Mouse (Mus musculus): ENCODE results near the gene St3gal4. TPM values are rescaled to one million over a fixed set of nuclear protein-coding genes. Genes with fewer than 3 reads are reported as not detected.

The St3gal4 gene
- polyA plus RNA-seq, 1 experiment = 11.6 TPM

DNA sequence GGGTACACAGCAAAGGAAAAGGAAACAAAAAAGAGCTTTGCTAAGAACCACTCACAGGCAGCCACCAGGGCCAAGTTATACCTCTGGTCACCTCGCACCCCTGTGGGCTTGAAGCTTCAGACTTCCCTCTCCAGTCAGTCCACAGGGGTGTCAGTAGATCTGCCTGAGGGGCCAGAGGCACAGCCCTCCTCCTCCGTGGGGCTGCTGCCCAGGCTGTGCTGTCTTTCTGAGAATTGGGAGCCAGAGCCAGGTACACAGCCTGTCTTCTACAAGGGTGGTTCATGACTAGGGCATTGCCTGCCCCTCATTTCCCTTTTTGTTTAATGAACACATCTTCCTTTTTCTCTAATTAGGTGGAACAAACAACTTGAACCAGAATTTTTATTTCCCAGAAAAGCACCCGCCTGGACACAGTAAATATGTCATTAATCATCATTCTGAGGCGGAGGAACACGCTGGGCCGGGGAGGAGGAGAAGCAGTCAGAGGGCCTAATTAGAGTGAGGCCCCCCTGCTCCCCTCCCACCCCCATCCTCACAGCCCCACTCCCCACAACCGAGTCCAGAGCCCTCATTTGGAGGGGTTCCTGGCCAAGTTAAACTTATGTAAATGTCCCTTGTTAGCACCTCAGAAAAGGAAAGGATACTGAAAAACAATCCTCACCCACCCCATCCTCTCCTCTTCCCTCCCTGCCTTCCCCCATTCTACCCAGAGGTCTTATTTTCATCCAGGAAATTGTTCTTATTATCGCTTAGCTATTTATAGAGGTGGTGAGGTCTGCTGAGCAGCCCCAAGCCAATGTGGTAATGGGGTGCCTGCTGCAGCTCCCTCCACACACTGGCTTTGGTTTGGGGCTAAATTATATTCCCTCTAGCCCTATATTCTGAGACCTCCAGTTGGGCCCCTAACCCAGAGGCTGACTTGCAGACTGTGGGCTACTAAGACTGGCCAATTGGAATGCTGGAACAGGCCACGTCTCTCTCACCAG is 120.9 kb downstream of the St3gal4 start:
- Histone ChIP-seq H3K27me3 (ENCODE audit: control insufficient read depth, insufficient read depth, low read length) (no peaks in the 10 kb centered on the region), H3K4me1 (ENCODE audit: control insufficient read depth, insufficient read depth, insufficient read length) (no peaks in the 10 kb centered on the region; the same call in 1 of the 2 replicates), H3K27ac (ENCODE audit: insufficient read depth, low read length) (0 out of 2 replicates have a peak overlapping the region, but pooled peaks have one; percentile 23), H3K4me3 (ENCODE audit: extremely low read depth, insufficient read depth, insufficient read length) (no peak overlapping the region), H3K36me3 (ENCODE audit: control insufficient read depth, insufficient read depth, low read length) (no peaks in the 10 kb centered on the region)
- no peak for DNase-seq (ENCODE audit: low read depth in 1 of 2, low spot score in 2 of 2)
- TF ChIP-seq CTCF (IDR thresholded peaks at IDR 0.05; ENCODE audit: extremely low read depth, insufficient read depth, insufficient read length, insufficient replicate concordance) = no peak
- no peak for TF ChIP-seq POLR2A (IDR thresholded peaks at IDR 0.05; ENCODE audit: low read depth, low read length)
- 38% methylated on average over 9 of the region's 9 CpGs for WGBS

Other genes starting within 250 kb of the St3gal4 start
- gene Dcps, start 56.8 kb upstream of the St3gal4 start, polyA plus RNA-seq (2012; rRNA removed) = 27.0 and 36.0 TPM in 2 replicates
- 34.0 and 35.3 TPM in 2 replicates for gene Srpr, start 80.9 kb upstream of the St3gal4 start, polyA plus RNA-seq (2012; rRNA removed)
- 9.2 and 12.6 TPM in 2 replicates for gene Tirap, start 81.0 kb upstream of the St3gal4 start, polyA plus RNA-seq (2012; rRNA removed)
- 16.3 and 16.6 TPM in 2 replicates for gene Foxred1, start 91.8 kb upstream of the St3gal4 start, polyA plus RNA-seq (2012; rRNA removed)
- 7.2 and 9.6 TPM in 2 replicates for gene Fam118b, start 148.5 kb upstream of the St3gal4 start, polyA plus RNA-seq (2012; rRNA removed)
- 9.4 and 10.2 TPM in 2 replicates for gene Rpusd4, start 148.6 kb upstream of the St3gal4 start, polyA plus RNA-seq (2012; rRNA removed)